Mouse (Mus musculus) small intestine, adult 2 months (tissue): Measurements from ENCODE around the gene Zmym4.

ENCODE experiments used
- CTCF ChIP-seq: fragments of 200-500 bp; IDR thresholded peaks from 2 replicates; pipeline ENCODE4 v1.5.1; 2012; ENCODE audit warnings: low read depth, mild to moderate bottlenecking, control low read depth, inconsistent platforms, low read length, moderate library complexity, mixed read lengths; ENCODE audit not compliant: insufficient replicate concordance, insufficient read length; ENCODE audit errors: extremely low read depth
- POLR2A ChIP-seq: fragments of 200-500 bp; IDR thresholded peaks from 2 replicates; pipeline ENCODE4 v1.6.1; 2012; ENCODE audit warnings: low read depth, mild to moderate bottlenecking, control low read depth, inconsistent platforms, low read length, moderate library complexity

DNA sequence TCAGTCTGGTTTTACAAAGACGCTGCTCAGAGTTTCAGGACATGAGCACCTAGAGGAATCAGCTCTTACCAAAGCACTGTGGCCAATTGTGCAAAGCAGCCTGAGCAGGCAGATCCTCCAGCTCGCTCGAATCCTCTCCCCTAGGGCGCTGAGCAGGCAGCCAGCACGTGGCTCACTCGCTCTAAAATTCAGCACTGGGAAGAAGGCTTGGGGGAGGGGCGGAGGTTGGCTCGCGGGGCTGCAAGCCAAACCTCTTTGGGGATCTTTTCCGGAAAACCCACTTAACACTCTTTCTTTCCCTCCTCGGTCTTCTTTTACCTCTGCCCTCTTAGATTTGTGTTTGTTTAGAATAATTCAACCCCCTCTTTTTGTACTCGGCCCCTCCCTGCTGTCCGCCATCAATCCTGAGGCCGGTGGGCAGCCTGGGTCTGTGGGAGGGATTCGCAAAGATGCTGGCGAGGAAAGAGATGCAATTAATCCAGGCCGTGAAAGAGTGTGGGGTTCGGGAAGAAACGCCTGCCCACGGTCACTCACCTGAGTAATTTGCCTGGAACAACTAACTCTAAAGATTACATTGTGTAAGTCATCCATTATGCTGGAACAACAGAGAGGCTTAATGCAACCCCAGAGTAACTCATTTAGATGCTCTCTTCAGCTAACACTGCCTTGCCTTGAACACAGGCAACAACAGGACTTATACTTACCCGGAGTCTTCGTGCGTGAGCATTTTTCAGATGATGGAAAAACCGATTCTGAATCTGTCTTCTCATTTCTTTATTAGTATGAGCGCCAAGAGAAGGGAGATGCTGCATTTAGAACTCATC is 37.4 kb upstream of the Zmym4 start:
- TF ChIP-seq CTCF (no peak), POLR2A (no peak)
